Mouse (Mus musculus) common myeloid progenitor, adult 5-6 weeks (primary cell): ENCODE measurements around the gene Tshz2. TPM values are rescaled to one million over a fixed set of nuclear protein-coding genes. Genes with fewer than 3 reads are reported as not detected.

Experiments
- ATAC-seq: replicated peaks from 2 replicates; pipeline ENCODE4 v1.8.0; 2016; ENCODE audit warnings: low read depth, mild to moderate bottlenecking, moderate TSS enrichment, inconsistent platforms; ENCODE audit not compliant: poor library complexity, severe bottlenecking
- total RNA-seq: library from RNA; stranded (forward); fragments of 200-1000, 187-1606 nt; gene quantifications from 2 replicates; pipeline ENCODE4 v1.2.3, GENCODE M21; 2017

Gene Tshz2
- total RNA-seq, 1 experiment from 2014 or later = not detected

GRCm38 (mm10) chr2:169690054-169690453, 57.2 kb downstream of the Tshz2 start:
- peak; percentile 58 for ATAC-seq

- ATAC-seq = no peak
Observed at GRCm38 (mm10) chr2:169694494-169694893, 61.7 kb downstream of the Tshz2 start.

GRCm38 (mm10) chr2:169695025-169695424, 62.2 kb downstream of the Tshz2 start:
- ATAC-seq = no peak

- ATAC-seq = no peak
Observed at GRCm38 (mm10) chr2:169699141-169699540, 66.3 kb downstream of the Tshz2 start.

GRCm38 (mm10) chr2:169699862-169700511, 67.2 kb downstream of the Tshz2 start:
- ATAC-seq = no peak

GRCm38 (mm10) chr2:169702725-169703486, 70.1 kb downstream of the Tshz2 start:
- ATAC-seq = peak; percentile 80

GRCm38 (mm10) chr2:169721793-169722326, 89.0 kb downstream of the Tshz2 start:
- ATAC-seq = no peak

GRCm38 (mm10) chr2:169722341-169722740, 89.5 kb downstream of the Tshz2 start:
- ATAC-seq = no peak

- ATAC-seq = peak; percentile 68
Observed at GRCm38 (mm10) chr2:169723645-169724462, 91.0 kb downstream of the Tshz2 start.

- ATAC-seq = no peak
Observed at GRCm38 (mm10) chr2:169728651-169729280, 96.0 kb downstream of the Tshz2 start.

- ATAC-seq = no peak
Observed at GRCm38 (mm10) chr2:169730551-169730996, 97.8 kb downstream of the Tshz2 start.

- no peak for ATAC-seq
Observed at GRCm38 (mm10) chr2:169734053-169734452, 101.2 kb downstream of the Tshz2 start.

GRCm38 (mm10) chr2:169735475-169736406, 102.9 kb downstream of the Tshz2 start:
- ATAC-seq = peak; percentile 67

GRCm38 (mm10) chr2:169740996-169741395, 108.2 kb downstream of the Tshz2 start:
- ATAC-seq = no peak

- no peak for ATAC-seq
Observed at GRCm38 (mm10) chr2:169742791-169743190, 110.0 kb downstream of the Tshz2 start.

GRCm38 (mm10) chr2:169743294-169743693, 110.5 kb downstream of the Tshz2 start:
- ATAC-seq = no peak

- ATAC-seq = no peak
Observed at GRCm38 (mm10) chr2:169743910-169744309, 111.1 kb downstream of the Tshz2 start.

GRCm38 (mm10) chr2:169747114-169747642, 114.4 kb downstream of the Tshz2 start:
- ATAC-seq = no peak
